Mouse (Mus musculus) embryonic facial prominence, embryonic 14.5 days (tissue): ENCODE data around the gene Pde1a. TPM values are rescaled to one million over a fixed set of nuclear protein-coding genes. Genes with fewer than 3 reads are reported as not detected.

ENCODE experiments used
- ATAC-seq: fragments of 200-750 bp; cut with Nextera tagmentation; 2 replicates; pipeline ENCODE4 v1.8.0; 2017; ENCODE audit warnings: low read depth, moderate number of reproducible peaks, moderate TSS enrichment
- DNase-seq: peaks from one replicate; pipeline ENCODE4 v3.0.0-alpha.2; 2015; ENCODE audit warnings: low spot score
- H3K27ac ChIP-seq: fragments of 300-500 bp; sonication (generic); replicated peaks from 2 replicates; pipeline ENCODE4 v1.5.1; 2014; ENCODE audit warnings: low read depth, mild to moderate bottlenecking, low read length, moderate library complexity
- H3K27me3 ChIP-seq: fragments of 300-500 bp; sonication (generic); replicated peaks from 2 replicates; pipeline ENCODE4 v1.6.1; 2014; ENCODE audit warnings: low read length; ENCODE audit not compliant: control insufficient read depth, insufficient read depth
- H3K36me3 ChIP-seq: fragments of 300-500 bp; sonication (generic); 2 replicates; pipeline ENCODE4 v1.6.1; 2014; ENCODE audit warnings: low read length, mixed read lengths; ENCODE audit not compliant: control insufficient read depth, insufficient read depth
- H3K4me1 ChIP-seq: fragments of 300-500 bp; sonication (generic); 2 replicates; pipeline ENCODE4 v1.6.1; 2014; ENCODE audit warnings: antibody characterized with exemption, low read length; ENCODE audit not compliant: control insufficient read depth, insufficient read depth
- H3K4me2 ChIP-seq: fragments of 300-500 bp; sonication (generic); 2 replicates; pipeline ENCODE4 v1.6.1; 2014; ENCODE audit warnings: low read depth, mild to moderate bottlenecking, low read length, moderate library complexity, mixed read lengths
- H3K4me3 ChIP-seq: fragments of 300-500 bp; sonication (generic); 2 replicates; pipeline ENCODE4 v1.5.1; 2014; ENCODE audit warnings: low read depth, mild to moderate bottlenecking, low read length
- H3K9ac ChIP-seq: fragments of 300-500 bp; sonication (generic); 2 replicates; pipeline ENCODE4 v1.6.1; 2014; ENCODE audit warnings: low read depth, mild to moderate bottlenecking, low read length, moderate library complexity, mixed read lengths
- H3K9me3 ChIP-seq: fragments of 300-500 bp; sonication (generic); 2 replicates; pipeline ENCODE4 v1.6.1; 2016; ENCODE audit warnings: low read length; ENCODE audit not compliant: control insufficient read depth
- WGBS: fragments of 180-500 bp; shearing (Covaris S2); extraction: QIAGEN DNeasy Blood & Tissue Kit; methylation state at CpG from one replicate; pipeline ENCODE4 v1.1.7; 2014; 5-methylcytosine and 5-hydroxymethylcytosine counted together
- polyA plus RNA-seq: library from polyadenylated mRNA; unstranded; fragments of >200 nt; fragmentation: Nextera tagmentation; extraction: Ambion mirVana; gene quantifications from 2 replicates; pipeline ENCODE4 v1.2.1, GENCODE M21; 2014

The Pde1a gene
- polyA plus RNA-seq: 14.3 and 15.1 TPM in 2 replicates

- H3K4me2 ChIP-seq: peak within 1 kb of the TSS; percentile 51
- no peaks in the 10 kb centered on the region for H3K27me3 ChIP-seq
- H3K4me3 ChIP-seq: peak within 1 kb of the TSS; percentile 30
- no peak within 1 kb of the TSS for H3K27ac ChIP-seq
- no peaks in the 10 kb centered on the region; the same call in 1 of the 2 replicates for H3K4me1 ChIP-seq
- H3K9me3 ChIP-seq: no peaks in the 10 kb centered on the region
- DNase-seq: peak; percentile 71
- no peak within 1 kb of the TSS; the same call in 1 of the 2 replicates for H3K9ac ChIP-seq
- 7% methylated on average over 21 of the region's 21 CpGs for WGBS
- H3K36me3 ChIP-seq: no peaks in the 10 kb centered on the region
- peak; percentile 90 for ATAC-seq
Observed at GRCm38 (mm10) chr2:80128861-80129698, at the start of gene Pde1a. Gene Pde1a (minus strand): TSS chr2:80129458.

GRCm38 (mm10) chr2:80178608-80179280 is 49.5 kb upstream of the Pde1a start:
- WGBS: 63% methylated on average over 4 of the region's 4 CpGs
- Histone ChIP-seq H3K4me2 (no peak overlapping the region), H3K9me3 (no peaks in the 10 kb centered on the region), H3K4me1 (no peaks in the 10 kb centered on the region), H3K27me3 (no peaks in the 10 kb centered on the region), H3K27ac (no peak overlapping the region), H3K9ac (no peak overlapping the region), H3K36me3 (no peaks in the 10 kb centered on the region), H3K4me3 (no peak overlapping the region)
- ATAC-seq: no peak
- DNase-seq: no peak

GRCm38 (mm10) chr2:80178154-80178553 is 48.9 kb upstream of the Pde1a start:
- H3K9ac ChIP-seq: no peak overlapping the region
- no peaks in the 10 kb centered on the region for H3K4me1 ChIP-seq
- H3K27ac ChIP-seq: no peak overlapping the region
- H3K36me3 ChIP-seq: no peaks in the 10 kb centered on the region
- DNase-seq (no peak), ATAC-seq (no peak)
- H3K4me2 ChIP-seq: no peak overlapping the region
- H3K4me3 ChIP-seq: no peak overlapping the region
- H3K27me3 ChIP-seq: no peaks in the 10 kb centered on the region
- H3K9me3 ChIP-seq: no peaks in the 10 kb centered on the region
- 65% methylated on average over 3 of the region's 3 CpGs for WGBS

DNA sequence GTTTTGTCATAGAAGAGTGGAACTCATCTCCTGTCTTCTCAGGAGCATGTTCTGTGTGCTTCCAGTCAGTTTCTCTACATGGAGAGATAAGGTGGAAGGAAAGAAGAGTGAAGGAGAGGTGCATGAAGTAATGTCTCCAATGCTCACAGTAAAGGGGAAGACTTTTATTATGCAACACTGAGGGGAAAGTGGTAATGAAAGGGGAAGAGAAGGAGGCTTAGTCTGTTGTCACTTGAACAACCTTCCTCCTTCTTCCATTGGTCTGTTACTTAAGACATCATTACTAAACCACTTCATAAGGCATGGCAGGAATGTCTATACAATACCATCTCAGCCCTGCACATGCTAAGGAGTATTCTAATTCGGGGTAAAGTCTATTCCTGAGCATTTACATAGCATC is 38.8 kb upstream of the Pde1a start:
- Histone ChIP-seq H3K4me3 (no peak overlapping the region), H3K27me3 (no peaks in the 10 kb centered on the region), H3K9ac (no peak overlapping the region), H3K36me3 (no peaks in the 10 kb centered on the region), H3K4me1 (no peaks in the 10 kb centered on the region), H3K4me2 (no peak overlapping the region), H3K9me3 (no peaks in the 10 kb centered on the region), H3K27ac (no peak overlapping the region)
- 85% methylated on average over 1 of the region's 1 CpGs for WGBS
- DNase-seq: no peak
- no peak for ATAC-seq

- ATAC-seq (no peak), DNase-seq (no peak)
- H3K4me2 ChIP-seq: no peak overlapping the region
- H3K9ac ChIP-seq: no peak overlapping the region
- H3K4me1 ChIP-seq: no peaks in the 10 kb centered on the region
- H3K36me3 ChIP-seq: no peaks in the 10 kb centered on the region
- no peak overlapping the region for H3K27ac ChIP-seq
- 81% methylated on average over 2 of the region's 2 CpGs for WGBS
- no peaks in the 10 kb centered on the region for H3K27me3 ChIP-seq
- H3K9me3 ChIP-seq: no peaks in the 10 kb centered on the region
- H3K4me3 ChIP-seq: no peak overlapping the region
Observed at GRCm38 (mm10) chr2:80158784-80159183, 29.5 kb upstream of the Pde1a start.

DNA sequence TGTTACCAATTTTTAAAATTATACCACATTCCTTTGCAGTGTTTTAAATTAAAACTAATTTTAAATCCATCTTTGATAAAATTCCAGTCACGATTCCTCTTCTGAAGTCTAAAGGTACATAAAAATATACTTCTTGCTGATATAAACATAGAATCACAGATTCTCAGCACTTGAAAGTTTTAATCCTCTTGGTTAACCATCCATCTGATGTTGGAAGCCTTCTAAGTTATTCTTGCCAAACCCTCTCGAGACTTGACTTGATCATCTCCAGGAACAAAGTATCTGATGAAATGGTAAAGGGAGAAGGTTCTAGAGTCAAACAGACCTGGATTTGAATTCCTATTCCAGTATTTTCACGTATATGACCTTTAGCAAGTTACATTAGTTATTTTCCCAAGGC is 28.9 kb upstream of the Pde1a start:
- Histone ChIP-seq H3K4me1 (no peaks in the 10 kb centered on the region), H3K36me3 (no peaks in the 10 kb centered on the region), H3K27me3 (no peaks in the 10 kb centered on the region), H3K9me3 (no peaks in the 10 kb centered on the region), H3K4me3 (no peak overlapping the region), H3K27ac (no peak overlapping the region), H3K9ac (no peak overlapping the region), H3K4me2 (no peak overlapping the region)
- ATAC-seq (no peak), DNase-seq (no peak)
- WGBS: 83% methylated on average over 3 of the region's 3 CpGs

DNA sequence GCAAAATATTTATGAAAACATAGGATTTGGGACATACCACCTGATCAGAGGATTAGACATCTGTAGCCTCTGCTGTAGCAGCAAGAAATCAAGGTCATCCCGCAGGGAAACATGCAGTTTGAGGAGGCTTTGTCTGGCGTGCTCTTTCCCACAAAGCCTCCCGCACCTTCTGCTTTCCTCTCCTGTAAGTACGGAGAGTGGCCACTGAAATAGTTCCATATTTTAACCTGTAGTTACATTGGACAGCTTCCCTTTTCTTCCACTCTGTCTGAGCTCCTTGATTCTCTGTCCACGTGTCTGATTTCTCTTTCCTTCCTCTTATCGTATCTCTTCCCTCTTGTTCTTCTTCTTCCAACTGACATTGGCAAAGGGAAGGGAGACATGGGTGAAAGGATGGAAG is 20.8 kb upstream of the Pde1a start:
- Histone ChIP-seq H3K4me1 (no peaks in the 10 kb centered on the region), H3K27ac (no peak overlapping the region), H3K4me3 (no peak overlapping the region), H3K9me3 (no peaks in the 10 kb centered on the region), H3K9ac (no peak overlapping the region), H3K4me2 (no peak overlapping the region), H3K36me3 (no peaks in the 10 kb centered on the region), H3K27me3 (no peaks in the 10 kb centered on the region)
- ATAC-seq (no peak), DNase-seq (no peak)
- WGBS: 72% methylated on average over 6 of the region's 6 CpGs

DNA sequence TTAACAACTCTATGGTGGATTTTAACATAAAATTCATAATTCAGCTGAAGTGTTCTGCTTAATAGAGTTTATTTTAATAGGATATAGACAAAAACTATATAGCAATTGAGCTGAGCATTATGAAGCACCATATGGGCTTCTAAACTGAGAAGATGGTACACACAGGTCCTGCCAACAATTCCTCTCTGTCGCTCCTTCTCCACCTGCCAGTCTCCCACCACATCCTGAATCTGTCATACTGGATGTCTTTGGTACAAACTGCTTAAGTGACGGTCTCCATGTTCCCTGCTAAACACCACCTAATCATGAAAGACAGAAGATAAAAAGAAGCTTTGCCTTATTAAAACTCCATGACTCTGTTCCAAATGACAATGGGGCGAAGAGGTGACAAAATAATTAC is 20.1 kb upstream of the Pde1a start:
- H3K27me3 ChIP-seq: no peaks in the 10 kb centered on the region
- ATAC-seq (no peak), DNase-seq (no peak)
- H3K36me3 ChIP-seq: no peaks in the 10 kb centered on the region
- H3K9me3 ChIP-seq: no peaks in the 10 kb centered on the region
- no peak overlapping the region for H3K9ac ChIP-seq
- H3K4me2 ChIP-seq: no peak overlapping the region
- no peak overlapping the region for H3K4me3 ChIP-seq
- no peaks in the 10 kb centered on the region for H3K4me1 ChIP-seq
- 72% methylated on average over 3 of the region's 3 CpGs for WGBS
- H3K27ac ChIP-seq: no peak overlapping the region
